Mouse (Mus musculus) spleen, embryonic (tissue): ENCODE measurements around the gene Kctd20.

ENCODE experiments used
- CTCF ChIA-PET: fragments of 350-600 bp; sonication (Branson Sonifier 250); formaldehyde crosslinking; loops from one replicate; lab custom pipeline; 2022; lab: Charles Lee

Gene Kctd20

DNA sequence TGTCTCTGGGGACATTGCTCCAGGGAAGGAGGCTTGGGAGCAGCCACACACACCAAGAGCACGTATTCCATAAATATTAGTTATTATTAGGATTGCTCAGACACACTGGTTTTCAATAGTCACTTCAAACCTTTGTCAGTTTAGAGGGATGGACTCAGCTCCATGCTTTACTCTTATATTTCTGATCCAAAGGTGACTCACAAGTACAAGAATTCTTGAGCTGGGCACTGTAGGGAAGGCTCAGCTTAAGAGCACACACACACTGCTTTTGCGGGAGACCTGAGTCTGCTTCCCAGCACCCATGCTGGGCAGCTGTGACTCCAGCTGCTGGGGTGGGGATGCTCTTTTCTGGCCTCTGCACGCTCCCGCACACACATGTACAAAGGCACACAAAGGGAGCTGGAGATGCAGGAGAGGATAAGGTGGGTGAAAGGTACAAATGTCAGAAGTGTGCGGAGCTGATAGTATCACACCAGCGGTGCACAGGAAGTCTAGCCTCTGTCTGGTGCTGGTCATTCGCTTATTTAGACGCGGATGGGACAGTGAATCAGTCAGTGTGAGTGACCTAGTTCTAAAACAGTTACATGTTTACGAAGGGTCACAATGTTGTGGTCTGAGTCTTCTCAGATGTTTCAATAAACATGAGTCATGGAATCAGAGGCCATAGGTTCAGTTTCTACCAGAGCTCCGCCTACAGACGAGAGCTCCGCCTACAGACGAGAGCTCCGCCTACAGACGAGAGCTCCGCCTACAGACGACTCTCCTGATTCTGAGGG is 20.1 kb upstream of the Kctd20 start:
- CTCF ChIA-PET = no interaction called here

- CTCF ChIA-PET = no interaction called here
Observed at GRCm38 (mm10) chr17:28932274-28932673, 19.5 kb upstream of the Kctd20 start.

DNA sequence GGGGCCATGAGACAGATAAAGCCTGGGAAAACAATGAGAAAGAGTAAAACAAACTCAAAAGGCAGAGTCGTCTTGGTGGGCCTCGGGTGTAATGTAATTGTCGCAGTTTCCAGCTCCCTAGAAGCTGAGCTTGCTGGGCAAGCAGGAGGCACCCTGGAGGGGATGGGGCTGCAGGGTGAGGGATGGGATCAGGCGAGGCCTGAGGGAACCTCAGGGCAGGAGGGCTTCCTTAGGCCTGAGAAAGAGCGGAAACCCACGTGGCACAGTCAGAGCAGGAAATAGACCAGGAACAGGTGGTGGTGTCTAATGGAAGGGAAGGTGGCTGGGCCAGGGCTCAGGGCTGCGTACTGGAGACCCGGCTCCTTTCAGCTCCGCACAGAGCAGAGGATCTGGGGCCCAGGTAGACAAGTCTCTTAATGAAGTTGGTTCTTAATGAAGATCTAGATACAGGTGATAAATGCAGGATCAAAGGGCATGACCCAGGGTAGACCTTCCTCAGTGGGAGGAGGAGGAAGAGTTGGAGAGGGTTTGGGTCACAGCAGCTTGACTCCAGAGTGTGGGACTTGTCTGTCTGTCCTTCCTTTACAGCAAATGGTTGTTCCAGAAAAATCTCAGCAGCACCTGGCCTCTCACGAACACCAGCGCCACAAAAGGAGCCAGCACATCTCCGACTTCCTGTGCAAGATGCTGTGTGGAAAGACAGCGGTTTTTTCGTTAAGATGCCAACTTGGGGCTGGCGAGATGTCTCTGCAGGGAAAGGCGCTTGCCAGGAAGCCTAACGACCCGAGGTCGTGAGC is 17.4 kb upstream of the Kctd20 start:
- CTCF ChIA-PET = no interaction called here

GRCm38 (mm10) chr17:28936133-28936532 is 15.6 kb upstream of the Kctd20 start:
- CTCF ChIA-PET = interaction anchor here (0.6 to 0.8 kb wide), 2 partner anchors 30 to 541 kb away, joined by 9 to 13 read pairs; no protein-coding TSS in a partner anchor

- CTCF ChIA-PET = interaction anchor here (0.6 to 1.1 kb wide), 3 partner anchors 10 to 235 kb away, joined by 3 to 6 read pairs (median 4); no protein-coding TSS in a partner anchor
Observed at GRCm38 (mm10) chr17:28936622-28937345, 15.0 kb upstream of the Kctd20 start.

GRCm38 (mm10) chr17:28940776-28941555 is 10.8 kb upstream of the Kctd20 start:
- CTCF ChIA-PET = interaction anchor here (0.5 kb wide), 1 partner anchor 585 kb away, joined by 3 read pairs; no protein-coding TSS in a partner anchor

GRCm38 (mm10) chr17:28942101-28942500 is 9.6 kb upstream of the Kctd20 start:
- CTCF ChIA-PET = interaction anchor here (0.5 to 0.7 kb wide), 3 partner anchors 13 to 194 kb away, joined by 3 to 5 read pairs (median 3); no protein-coding TSS in a partner anchor

- CTCF ChIA-PET = no interaction called here
Observed at GRCm38 (mm10) chr17:28943740-28944139, 8.0 kb upstream of the Kctd20 start, which contains the start of gene Pxt1. Gene Pxt1 (minus strand): TSS chr17:28943840.

- CTCF ChIA-PET = no interaction called here
Observed at GRCm38 (mm10) chr17:28944481-28944880, 7.3 kb upstream of the Kctd20 start.

GRCm38 (mm10) chr17:28947011-28947939 is 4.5 kb upstream of the Kctd20 start:
- CTCF ChIA-PET = no interaction called here

DNA sequence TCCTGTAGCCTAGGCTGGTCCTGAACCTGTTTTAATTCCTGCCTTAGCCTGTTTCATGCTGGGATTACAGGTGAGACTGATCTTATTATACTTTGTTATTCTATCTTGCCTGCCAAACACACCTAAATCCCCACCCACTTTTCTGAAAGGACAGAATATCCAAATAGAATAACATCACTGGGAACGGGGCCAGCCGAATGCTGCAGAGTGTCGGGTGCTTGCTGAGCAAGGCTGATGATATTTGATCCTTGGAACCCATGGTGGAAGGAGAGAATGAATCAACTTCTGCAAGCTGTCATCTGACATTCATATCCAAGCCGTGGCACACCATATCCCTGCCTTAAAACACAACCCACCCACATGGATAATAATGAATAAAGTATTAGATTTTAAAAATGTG is 3.1 kb upstream of the Kctd20 start:
- CTCF ChIA-PET = no interaction called here

GRCm38 (mm10) chr17:28950751-28951150 is 999 bp upstream of the Kctd20 start:
- CTCF ChIA-PET = no interaction called here

DNA sequence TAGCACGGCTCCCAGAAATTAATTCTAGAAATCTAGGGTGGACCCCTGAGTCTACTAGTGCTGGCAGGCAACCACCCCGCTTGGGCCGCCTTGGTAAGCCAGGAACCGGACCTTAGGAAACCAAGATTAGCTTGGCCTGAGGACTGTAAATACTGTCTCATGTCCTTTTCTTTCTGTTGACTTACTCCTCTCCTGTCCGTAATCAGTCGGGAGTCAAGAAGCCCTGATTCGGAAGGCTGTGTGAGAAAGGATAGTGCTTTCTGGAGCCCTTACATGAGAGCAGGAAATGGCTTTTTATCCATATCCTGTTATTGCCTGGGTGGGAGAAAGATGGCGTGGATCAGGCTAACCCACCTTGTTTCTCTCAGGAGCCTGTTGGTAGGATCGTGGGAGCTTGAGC is 1.5 kb downstream of the Kctd20 start:
- CTCF ChIA-PET = no interaction called here

GRCm38 (mm10) chr17:28954416-28954815 is 2.7 kb downstream of the Kctd20 start:
- CTCF ChIA-PET = interaction anchor here (0.6 kb wide), 1 partner anchor 17 kb away, joined by 3 read pairs; no protein-coding TSS in a partner anchor

GRCm38 (mm10) chr17:28960597-28960996 is 8.8 kb downstream of the Kctd20 start:
- CTCF ChIA-PET = no interaction called here

GRCm38 (mm10) chr17:28961596-28961995 is 9.8 kb downstream of the Kctd20 start:
- CTCF ChIA-PET = no interaction called here

DNA sequence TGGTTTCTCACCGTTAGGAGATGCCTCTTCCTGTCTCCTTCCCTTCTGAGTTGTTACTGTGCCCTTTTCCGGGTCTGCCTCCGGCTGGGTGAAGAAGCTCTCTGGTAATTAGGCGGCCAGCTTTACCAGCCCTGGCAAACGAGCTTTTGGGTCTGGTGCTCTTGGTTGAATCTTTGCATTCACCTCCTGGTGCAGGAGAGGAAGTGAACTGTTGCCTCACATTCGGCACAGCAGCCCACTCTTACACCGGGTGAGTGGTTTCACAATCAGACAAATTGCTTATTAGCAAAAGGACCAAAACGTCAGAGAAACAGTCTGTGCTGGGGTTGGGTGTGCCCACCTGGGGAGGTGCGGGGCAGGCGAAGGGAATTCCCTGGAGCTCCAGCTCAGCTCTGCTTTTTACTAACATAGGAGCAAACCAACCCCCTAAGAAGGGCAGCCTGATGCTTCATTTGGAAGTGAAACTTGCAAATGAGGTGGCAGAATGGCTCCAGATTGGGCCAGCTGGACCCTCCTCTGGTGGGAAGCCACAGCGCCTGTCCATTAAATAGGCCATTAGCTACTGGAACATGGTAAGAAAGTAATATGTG is 15.4 kb downstream of the Kctd20 start:
- CTCF ChIA-PET = no interaction called here

DNA sequence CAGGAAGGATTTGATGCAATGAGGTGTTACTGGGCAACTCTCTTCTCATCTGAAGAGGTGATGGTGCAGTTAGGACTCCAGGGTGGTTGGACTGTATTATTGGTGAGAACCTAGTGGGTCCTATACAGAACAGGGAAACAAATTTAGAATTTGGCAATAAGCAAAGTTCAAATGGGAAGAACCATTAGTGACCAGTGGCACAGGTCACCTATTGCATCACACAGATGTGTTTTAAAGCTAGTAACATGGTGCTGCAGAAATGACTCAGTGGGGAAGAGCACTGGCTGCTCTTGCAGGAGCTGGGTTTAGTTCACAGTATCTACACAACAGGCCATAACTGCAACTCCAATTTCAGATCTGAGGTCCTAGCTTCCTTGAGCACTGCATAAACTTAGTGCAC is 18.4 kb downstream of the Kctd20 start:
- CTCF ChIA-PET = no interaction called here

DNA sequence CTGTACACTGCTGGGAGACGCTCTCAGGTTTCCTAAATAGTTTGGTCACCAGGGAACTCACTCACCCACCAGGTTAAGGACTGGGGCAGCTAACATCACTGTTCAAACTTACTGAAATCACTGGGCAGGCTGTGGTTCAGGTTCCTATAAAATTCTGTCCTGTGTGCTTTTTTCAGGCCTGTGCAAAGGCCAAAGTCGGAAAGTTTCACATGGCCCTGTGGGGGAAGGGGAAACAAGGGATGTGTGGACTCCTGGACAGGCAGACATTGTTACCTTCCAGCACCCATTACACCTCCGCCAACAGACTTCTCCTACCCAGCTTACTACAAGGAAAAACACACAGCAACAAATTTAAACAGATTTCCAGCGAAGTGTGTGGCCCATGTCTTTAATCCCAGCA is 27.3 kb downstream of the Kctd20 start:
- CTCF ChIA-PET = interaction anchor here (0.5 kb wide), 1 partner anchor 49 kb away, joined by 5 read pairs; no protein-coding TSS in a partner anchor
